Mouse (Mus musculus): ENCODE measurements at regions not wholly inside any gene's neighbourhood (a gene's known extent, or its start where the extent isn't known, plus 50 kb on each side); places are given as distances from the start of the nearest gene placed in this dataset.

- Histone ChIP-seq H3K4me3 (ENCODE audit: extremely low read depth, insufficient read depth, insufficient read length) (no peak overlapping the region), H3K27ac (ENCODE audit: insufficient read depth, low read length) (no peak overlapping the region), H3K27me3 (ENCODE audit: control insufficient read depth, insufficient read depth, low read length) (no peaks in the 10 kb centered on the region), H3K36me3 (ENCODE audit: control insufficient read depth, insufficient read depth, low read length) (no peaks in the 10 kb centered on the region), H3K4me1 (ENCODE audit: control insufficient read depth, insufficient read depth, insufficient read length) (no peaks in the 10 kb centered on the region)
- TF ChIP-seq CTCF (IDR thresholded peaks at IDR 0.05; ENCODE audit: extremely low read depth, insufficient read depth, insufficient read length, insufficient replicate concordance): no peak
- TF ChIP-seq POLR2A (IDR thresholded peaks at IDR 0.05; ENCODE audit: low read depth, low read length): no peak
- DNase-seq (ENCODE audit: low read depth in 1 of 2, low spot score in 2 of 2): no peak
- WGBS: 90% methylated on average over 4 of the region's 4 CpGs
Measured at GRCm38 (mm10) chr11:25142833-25143232, 1065.0 kb downstream of the Bcl11a start.

- TF ChIP-seq CTCF (IDR thresholded peaks at IDR 0.05; ENCODE audit: extremely low read depth, insufficient read depth, insufficient read length, insufficient replicate concordance): no peak
- no peak for TF ChIP-seq POLR2A (IDR thresholded peaks at IDR 0.05; ENCODE audit: low read depth, low read length)
- WGBS: 78% methylated on average over 3 of the region's 3 CpGs
- Histone ChIP-seq H3K4me1 (ENCODE audit: control insufficient read depth, insufficient read depth, insufficient read length) (no peaks in the 10 kb centered on the region), H3K4me3 (ENCODE audit: extremely low read depth, insufficient read depth, insufficient read length) (no peak overlapping the region), H3K27ac (ENCODE audit: insufficient read depth, low read length) (no peak overlapping the region), H3K27me3 (ENCODE audit: control insufficient read depth, insufficient read depth, low read length) (no peaks in the 10 kb centered on the region), H3K36me3 (ENCODE audit: control insufficient read depth, insufficient read depth, low read length) (no peaks in the 10 kb centered on the region)
- DNase-seq (ENCODE audit: low read depth in 1 of 2, low spot score in 2 of 2): no peak
Measured at GRCm38 (mm10) chr11:25147287-25147686, 1063.3 kb downstream of the 5730522E02Rik start.

- H3K4me1 ChIP-seq (ENCODE audit: control insufficient read depth, insufficient read depth, insufficient read length): no peaks in the 10 kb centered on the region
- no peak overlapping the region for H3K27ac ChIP-seq (ENCODE audit: insufficient read depth, low read length)
- WGBS: 77% methylated on average over 5 of the region's 5 CpGs
- no peak overlapping the region for H3K4me3 ChIP-seq (ENCODE audit: extremely low read depth, insufficient read depth, insufficient read length)
- no peak for DNase-seq (ENCODE audit: low read depth in 1 of 2, low spot score in 2 of 2)
- TF ChIP-seq CTCF (IDR thresholded peaks at IDR 0.05; ENCODE audit: extremely low read depth, insufficient read depth, insufficient read length, insufficient replicate concordance) (no peak), POLR2A (IDR thresholded peaks at IDR 0.05; ENCODE audit: low read depth, low read length) (no peak)
- H3K36me3 ChIP-seq (ENCODE audit: control insufficient read depth, insufficient read depth, low read length): no peaks in the 10 kb centered on the region
- H3K27me3 ChIP-seq (ENCODE audit: control insufficient read depth, insufficient read depth, low read length): no peaks in the 10 kb centered on the region
Measured at GRCm38 (mm10) chr11:25156705-25157104, 1053.9 kb downstream of the 5730522E02Rik start.

GRCm38 (mm10) chr11:25157135-25157860 is 1053.3 kb downstream of the 5730522E02Rik start:
- no peak for DNase-seq (ENCODE audit: low read depth in 1 of 2, low spot score in 2 of 2)
- H3K4me3 ChIP-seq (ENCODE audit: extremely low read depth, insufficient read depth, insufficient read length): no peak overlapping the region
- no peaks in the 10 kb centered on the region for H3K4me1 ChIP-seq (ENCODE audit: control insufficient read depth, insufficient read depth, insufficient read length)
- no peaks in the 10 kb centered on the region for H3K36me3 ChIP-seq (ENCODE audit: control insufficient read depth, insufficient read depth, low read length)
- no peak for TF ChIP-seq CTCF (IDR thresholded peaks at IDR 0.05; ENCODE audit: extremely low read depth, insufficient read depth, insufficient read length, insufficient replicate concordance)
- no peak for TF ChIP-seq POLR2A (IDR thresholded peaks at IDR 0.05; ENCODE audit: low read depth, low read length)
- 75% methylated on average over 11 of the region's 11 CpGs for WGBS
- no peaks in the 10 kb centered on the region for H3K27me3 ChIP-seq (ENCODE audit: control insufficient read depth, insufficient read depth, low read length)
- H3K27ac ChIP-seq (ENCODE audit: insufficient read depth, low read length): no peak overlapping the region

GRCm38 (mm10) chr11:25157861-25158245 is 1052.7 kb downstream of the 5730522E02Rik start:
- H3K27me3 ChIP-seq (ENCODE audit: control insufficient read depth, insufficient read depth, low read length): no peaks in the 10 kb centered on the region
- no peaks in the 10 kb centered on the region for H3K36me3 ChIP-seq (ENCODE audit: control insufficient read depth, insufficient read depth, low read length)
- no peaks in the 10 kb centered on the region for H3K4me1 ChIP-seq (ENCODE audit: control insufficient read depth, insufficient read depth, insufficient read length)
- H3K27ac ChIP-seq (ENCODE audit: insufficient read depth, low read length): no peak overlapping the region
- no peak for TF ChIP-seq POLR2A (IDR thresholded peaks at IDR 0.05; ENCODE audit: low read depth, low read length)
- no peak for DNase-seq (ENCODE audit: low read depth in 1 of 2, low spot score in 2 of 2)
- 78% methylated on average over 3 of the region's 3 CpGs for WGBS
- H3K4me3 ChIP-seq (ENCODE audit: extremely low read depth, insufficient read depth, insufficient read length): no peak overlapping the region

- no peaks in the 10 kb centered on the region for H3K4me1 ChIP-seq (ENCODE audit: control insufficient read depth, insufficient read depth, insufficient read length)
- H3K36me3 ChIP-seq (ENCODE audit: control insufficient read depth, insufficient read depth, low read length): no peaks in the 10 kb centered on the region
- TF ChIP-seq POLR2A (IDR thresholded peaks at IDR 0.05; ENCODE audit: low read depth, low read length) (no peak), CTCF (IDR thresholded peaks at IDR 0.05; ENCODE audit: extremely low read depth, insufficient read depth, insufficient read length, insufficient replicate concordance) (no peak)
- WGBS: 90% methylated on average over 1 of the region's 1 CpGs
- H3K4me3 ChIP-seq (ENCODE audit: extremely low read depth, insufficient read depth, insufficient read length): no peak overlapping the region
- no peaks in the 10 kb centered on the region for H3K27me3 ChIP-seq (ENCODE audit: control insufficient read depth, insufficient read depth, low read length)
- no peak overlapping the region for H3K27ac ChIP-seq (ENCODE audit: insufficient read depth, low read length)
- no peak for DNase-seq (ENCODE audit: low read depth in 1 of 2, low spot score in 2 of 2)
Measured at GRCm38 (mm10) chr11:25158884-25159283, 1051.7 kb downstream of the 5730522E02Rik start.

GRCm38 (mm10) chr11:25167939-25168338 is 1042.6 kb downstream of the 5730522E02Rik start:
- 96% methylated on average over 1 of the region's 1 CpGs for WGBS
- TF ChIP-seq CTCF (IDR thresholded peaks at IDR 0.05; ENCODE audit: extremely low read depth, insufficient read depth, insufficient read length, insufficient replicate concordance): no peak
- no peak for TF ChIP-seq POLR2A (IDR thresholded peaks at IDR 0.05; ENCODE audit: low read depth, low read length)
- no peaks in the 10 kb centered on the region for H3K4me1 ChIP-seq (ENCODE audit: control insufficient read depth, insufficient read depth, insufficient read length)

More at GRCm38 (mm10) chr11:25167939-25168338, 1042.6 kb downstream of the 5730522E02Rik start:
- no peak overlapping the region for H3K27ac ChIP-seq (ENCODE audit: insufficient read depth, low read length)
- no peaks in the 10 kb centered on the region for H3K36me3 ChIP-seq (ENCODE audit: control insufficient read depth, insufficient read depth, low read length)
- DNase-seq (ENCODE audit: low read depth in 1 of 2, low spot score in 2 of 2): no peak
- no peak overlapping the region for H3K4me3 ChIP-seq (ENCODE audit: extremely low read depth, insufficient read depth, insufficient read length)
- no peaks in the 10 kb centered on the region for H3K27me3 ChIP-seq (ENCODE audit: control insufficient read depth, insufficient read depth, low read length)

Measured in spleen, adult 2 months (tissue).